Mouse (Mus musculus): ENCODE results near the gene Ugt1a6a.

DNA sequence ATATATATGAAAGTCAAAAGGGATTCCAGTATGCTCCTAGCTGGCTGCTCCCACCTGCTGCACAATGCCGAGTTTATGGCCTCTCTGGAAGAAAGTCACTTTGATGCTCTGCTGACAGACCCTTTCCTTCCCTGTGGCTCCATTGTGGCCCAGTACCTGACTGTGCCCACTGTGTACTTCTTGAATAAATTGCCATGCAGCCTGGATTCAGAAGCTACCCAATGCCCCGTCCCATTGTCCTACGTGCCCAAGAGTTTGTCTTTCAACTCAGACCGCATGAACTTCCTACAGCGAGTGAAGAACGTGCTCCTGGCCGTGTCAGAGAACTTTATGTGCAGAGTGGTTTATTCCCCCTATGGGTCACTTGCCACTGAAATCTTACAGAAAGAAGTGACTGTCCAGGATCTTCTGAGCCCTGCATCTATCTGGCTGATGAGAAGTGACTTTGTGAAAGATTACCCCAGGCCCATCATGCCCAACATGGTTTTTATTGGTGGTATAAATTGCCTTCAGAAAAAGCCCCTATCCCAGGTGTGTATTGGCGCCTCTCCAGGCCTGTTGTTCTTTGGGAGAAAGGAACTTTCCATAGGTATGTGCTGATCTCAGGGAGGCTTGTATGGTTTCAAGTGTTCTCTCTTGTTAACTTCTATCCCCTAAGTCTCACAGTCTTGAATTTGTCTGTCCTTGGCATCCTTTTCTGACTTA, 77.9 kb downstream of the Ugt1a6a start:
- TF ChIP-seq CTCF (IDR thresholded peaks at IDR 0.05; ENCODE audit: extremely low read depth, insufficient read length, insufficient replicate concordance, low read depth, low read length) (no peak), POLR2A (IDR thresholded peaks at IDR 0.05; ENCODE audit: low read depth, low read length) (no peak)

Data from small intestine, adult 2 months (tissue).